Mouse (Mus musculus) Muller cell, postnatal 12 days (primary cell): ENCODE data around the gene Npas3.

Experiments used
- DNase-seq: peaks from one replicate; pipeline ENCODE4 v3.0.0-alpha.2; 2015; ENCODE audit errors: inconsistent ontology term

Npas3 gene

DNA sequence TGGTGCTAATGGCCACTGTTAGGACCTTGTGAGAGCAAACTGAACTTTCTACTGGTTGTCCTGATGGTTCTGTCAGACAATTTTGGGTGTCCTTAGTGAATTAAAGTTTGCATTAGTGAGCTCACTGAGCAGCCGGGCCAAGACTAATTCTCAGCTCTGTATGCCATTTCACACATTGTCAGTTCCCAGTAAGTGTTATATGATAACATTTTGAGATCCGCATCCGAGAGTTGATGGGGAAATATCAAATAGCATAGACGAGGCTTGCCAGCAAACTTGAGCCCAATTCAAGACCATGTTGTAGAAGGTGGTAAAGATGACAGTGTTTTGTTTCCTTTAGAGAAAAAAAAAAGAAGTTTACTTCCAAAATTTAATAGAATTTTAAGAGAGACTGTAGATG, 445.9 kb downstream of the Npas3 start:
- no peak for DNase-seq

DNA sequence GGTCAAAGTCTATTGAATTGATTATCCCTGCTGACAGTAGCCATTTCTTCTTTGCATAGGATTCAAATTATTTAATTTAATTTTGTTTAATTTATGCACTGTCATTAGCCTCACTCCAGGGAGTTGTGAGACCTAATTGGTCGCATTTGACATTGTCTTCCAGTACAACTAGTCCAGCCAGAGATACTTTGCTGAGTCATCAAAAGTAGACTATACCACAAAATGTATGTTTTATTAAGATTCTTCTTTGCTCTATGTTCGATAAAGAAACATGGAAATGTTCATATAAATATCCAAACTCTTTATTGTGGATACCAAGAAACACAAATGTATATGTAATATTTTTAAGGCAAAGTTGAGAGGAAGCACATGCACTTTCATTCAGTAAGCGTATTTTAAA, 446.8 kb downstream of the Npas3 start:
- no peak for DNase-seq

GRCm38 (mm10) chr12:53697645-53698044, 449.2 kb downstream of the Npas3 start:
- DNase-seq: peak; percentile 77

GRCm38 (mm10) chr12:53698483-53699227, 450.2 kb downstream of the Npas3 start:
- DNase-seq: no peak

DNA sequence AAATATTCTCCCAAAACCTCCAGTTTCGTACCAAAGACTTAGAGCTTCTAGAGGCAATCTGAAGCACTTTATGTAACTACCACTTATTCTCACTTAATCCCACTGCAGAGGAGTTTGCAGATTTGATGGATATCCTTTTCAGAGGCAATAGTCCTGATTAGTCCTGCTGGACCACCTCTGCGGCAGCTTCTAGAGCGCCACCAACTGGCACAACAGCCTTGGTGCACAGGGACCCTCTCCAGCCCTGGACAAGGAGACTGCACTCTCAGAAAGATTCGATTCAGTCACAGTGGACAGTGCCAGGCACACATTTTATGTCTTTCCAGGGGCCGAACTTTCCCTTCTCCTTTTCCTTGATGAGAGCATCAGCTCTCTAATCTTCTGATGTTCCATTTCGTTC, 471.4 kb downstream of the Npas3 start:
- no peak for DNase-seq

GRCm38 (mm10) chr12:53722156-53722555, 473.7 kb downstream of the Npas3 start:
- DNase-seq: no peak

GRCm38 (mm10) chr12:53722718-53723698, 474.5 kb downstream of the Npas3 start:
- no peak for DNase-seq

- no peak for DNase-seq
Observed at GRCm38 (mm10) chr12:53729275-53729674, 480.8 kb downstream of the Npas3 start.

DNA sequence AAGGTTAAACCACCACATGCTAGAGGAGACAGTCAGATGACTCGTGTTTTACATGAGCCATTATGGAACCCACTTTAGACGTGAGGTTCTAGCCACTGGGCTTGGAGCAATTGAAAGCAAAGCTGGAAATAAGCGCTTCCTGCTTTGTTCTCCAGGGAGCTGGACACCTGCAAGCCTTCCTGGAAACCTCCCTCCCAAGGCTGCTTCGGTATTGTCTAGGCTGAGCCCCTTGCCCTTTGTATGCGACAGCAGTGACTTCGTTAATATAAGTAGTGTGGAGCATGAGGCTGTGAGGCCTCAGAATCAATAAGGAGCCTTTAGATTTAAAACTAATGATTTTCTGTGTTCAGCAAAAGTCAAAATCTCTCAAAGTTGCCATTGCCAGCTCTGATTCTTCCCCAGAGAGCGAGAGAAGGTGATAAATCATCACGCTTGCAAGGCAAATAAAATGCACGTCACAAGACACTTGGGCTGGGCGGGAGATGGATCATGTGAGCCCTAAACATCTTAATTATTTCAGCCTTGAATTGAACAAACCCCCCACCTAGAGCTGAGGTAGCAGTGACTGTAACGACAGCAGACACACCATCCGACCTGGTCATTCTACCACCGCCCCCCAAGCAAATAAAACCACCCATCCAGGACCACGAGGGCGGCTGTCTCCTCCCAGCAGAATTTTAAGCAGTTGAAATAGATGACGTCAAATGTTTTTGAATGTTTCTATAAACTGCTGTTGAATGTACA, 490.2 kb downstream of the Npas3 start:
- no peak for DNase-seq

DNA sequence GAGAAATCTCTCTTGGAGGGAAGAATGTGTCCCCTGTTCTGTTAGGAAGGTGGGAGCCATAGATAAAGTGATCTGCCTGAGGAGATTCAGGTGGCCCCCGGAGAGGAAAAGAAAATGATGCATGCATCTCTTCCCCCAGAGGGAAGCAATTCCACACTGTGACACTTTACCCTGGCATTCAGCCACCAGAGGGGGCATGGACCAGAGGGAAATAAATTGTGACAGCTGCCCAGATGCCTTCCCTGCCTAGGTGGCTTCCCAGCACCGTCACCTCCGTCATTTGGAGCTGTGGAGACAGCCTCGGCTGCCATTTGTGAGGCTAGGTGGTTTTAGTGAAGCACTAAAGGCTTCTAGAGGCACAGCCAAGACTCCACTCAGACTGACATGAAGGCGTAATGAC, 498.2 kb downstream of the Npas3 start:
- DNase-seq: no peak

- peak; percentile 61 for DNase-seq
Observed at GRCm38 (mm10) chr12:53749375-53749774, 500.9 kb downstream of the Npas3 start.

DNA sequence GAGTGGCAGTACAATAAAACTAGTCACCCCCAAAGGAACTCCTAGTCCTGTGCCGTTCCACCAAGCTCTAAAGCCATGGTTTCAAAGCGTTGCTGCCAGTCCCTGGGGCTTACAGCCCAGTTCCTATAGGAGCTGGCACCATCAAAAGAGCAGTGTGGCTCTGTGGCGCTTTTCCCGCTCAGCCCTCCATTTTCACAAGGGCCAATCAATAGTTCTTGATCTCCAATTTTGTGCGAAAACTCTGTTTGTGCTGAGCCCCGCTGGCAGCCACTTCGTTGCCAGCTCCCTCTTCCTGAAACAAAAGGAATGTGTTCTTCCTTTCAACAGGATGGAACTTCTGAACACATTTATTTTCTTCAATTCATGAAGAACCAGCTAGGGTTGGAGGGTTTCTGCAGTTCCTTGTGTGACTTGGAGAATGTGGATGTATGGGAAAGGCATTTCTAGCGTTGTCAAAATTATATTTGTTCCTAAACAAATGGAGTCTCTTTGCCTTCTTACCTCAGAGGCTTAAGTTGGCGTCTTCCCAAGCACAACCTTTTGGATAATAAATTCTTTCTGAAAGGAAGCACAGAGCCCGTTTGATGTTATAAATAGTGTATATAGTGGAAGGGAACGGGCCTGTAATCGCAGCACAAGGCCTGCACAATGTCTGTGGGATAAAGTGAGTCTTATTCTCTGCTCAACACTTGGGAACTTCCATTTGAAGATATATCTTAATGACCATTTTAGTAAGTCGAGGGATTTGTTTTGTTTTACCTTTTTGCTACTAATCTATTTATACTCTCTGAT, 504.0 kb downstream of the Npas3 start:
- DNase-seq: peak; percentile 19

DNA sequence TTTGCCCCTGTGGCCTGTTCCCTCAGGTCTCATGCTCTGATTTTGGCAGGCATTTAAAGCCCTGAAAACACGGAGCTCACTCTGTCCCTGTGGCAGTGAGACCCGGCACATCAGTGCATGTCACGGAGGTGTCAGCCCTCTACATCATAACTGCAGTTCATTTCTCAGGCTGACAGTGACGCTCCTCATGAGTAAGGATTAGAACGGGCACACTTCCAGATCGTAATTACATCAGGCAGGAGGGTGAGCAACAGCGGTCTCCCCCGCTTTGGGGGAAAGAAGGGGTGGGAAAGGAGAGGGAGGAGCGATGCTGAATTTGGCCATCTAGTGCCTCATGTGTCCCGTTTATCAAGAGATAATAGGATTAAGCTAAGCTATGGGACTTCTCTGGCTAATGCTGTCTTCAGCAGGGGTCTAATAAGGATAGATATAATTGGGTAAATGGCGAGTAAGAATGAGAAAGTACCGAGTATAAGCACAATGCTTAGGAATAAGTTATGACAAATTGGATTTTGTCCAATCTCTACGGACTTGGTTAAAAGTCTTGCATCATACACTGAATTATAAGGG, 505.0 kb downstream of the Npas3 start:
- DNase-seq: peak; percentile 77

DNA sequence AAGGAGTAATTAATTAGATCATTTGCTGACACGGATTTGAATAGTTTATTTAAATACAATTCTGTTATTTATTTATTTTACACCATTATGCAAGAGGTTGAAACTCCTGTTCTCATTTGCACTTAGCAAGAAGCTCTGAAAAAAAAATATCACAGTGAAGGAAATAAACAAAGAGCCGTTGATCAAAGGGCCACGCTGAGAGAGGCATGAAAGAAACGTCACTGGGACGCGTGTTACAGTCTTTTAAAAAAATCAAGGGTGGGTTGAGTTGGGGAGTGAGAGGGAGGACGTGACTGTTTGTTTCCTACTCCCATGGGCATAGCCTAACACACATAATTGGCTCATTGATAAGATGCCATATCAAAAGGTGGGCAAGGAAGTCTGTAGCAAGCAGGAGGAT, 505.8 kb downstream of the Npas3 start:
- no peak for DNase-seq

DNA sequence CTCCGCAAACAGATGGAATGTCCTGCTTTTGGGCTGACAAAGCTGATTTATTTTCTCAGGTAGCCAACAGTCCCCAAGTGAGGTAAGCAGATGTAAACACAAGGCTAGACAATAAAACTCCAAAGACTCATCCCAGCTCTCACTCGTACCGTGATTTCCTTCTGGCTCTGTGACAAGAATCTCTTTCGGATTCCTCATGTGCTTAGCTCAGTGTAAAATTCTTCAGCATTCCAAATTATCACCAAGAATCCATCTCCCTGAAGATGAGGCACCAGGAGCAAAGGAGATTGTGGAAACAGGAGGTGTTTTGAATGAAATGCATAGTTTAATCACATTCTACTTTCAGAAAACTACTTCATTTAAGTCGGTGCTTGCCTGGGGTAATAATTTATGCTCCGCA, 509.2 kb downstream of the Npas3 start:
- peak; percentile 62 for DNase-seq

GRCm38 (mm10) chr12:53758356-53758755, 509.9 kb downstream of the Npas3 start:
- DNase-seq: no peak

GRCm38 (mm10) chr12:53764143-53764542, 515.7 kb downstream of the Npas3 start:
- no peak for DNase-seq

DNA sequence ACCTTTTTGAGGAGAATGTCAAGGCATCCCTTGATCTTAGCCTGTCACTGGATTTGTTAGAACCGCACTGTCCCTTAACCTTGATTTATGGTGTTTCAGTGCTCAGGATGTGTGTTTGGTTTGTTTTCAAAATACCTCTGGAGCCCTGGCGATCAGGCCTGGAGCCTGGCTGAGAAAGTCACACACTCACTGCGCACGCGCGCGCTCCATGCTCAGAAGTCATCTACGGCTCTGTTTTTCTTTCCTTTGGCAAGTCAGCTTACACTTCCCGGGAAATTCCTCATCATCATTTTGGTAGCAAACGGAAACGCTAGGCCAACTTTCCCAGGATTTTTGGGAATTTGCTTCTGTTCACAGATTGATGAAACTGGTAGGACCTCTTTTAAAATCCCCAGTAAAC, 519.9 kb downstream of the Npas3 start:
- DNase-seq: no peak

DNA sequence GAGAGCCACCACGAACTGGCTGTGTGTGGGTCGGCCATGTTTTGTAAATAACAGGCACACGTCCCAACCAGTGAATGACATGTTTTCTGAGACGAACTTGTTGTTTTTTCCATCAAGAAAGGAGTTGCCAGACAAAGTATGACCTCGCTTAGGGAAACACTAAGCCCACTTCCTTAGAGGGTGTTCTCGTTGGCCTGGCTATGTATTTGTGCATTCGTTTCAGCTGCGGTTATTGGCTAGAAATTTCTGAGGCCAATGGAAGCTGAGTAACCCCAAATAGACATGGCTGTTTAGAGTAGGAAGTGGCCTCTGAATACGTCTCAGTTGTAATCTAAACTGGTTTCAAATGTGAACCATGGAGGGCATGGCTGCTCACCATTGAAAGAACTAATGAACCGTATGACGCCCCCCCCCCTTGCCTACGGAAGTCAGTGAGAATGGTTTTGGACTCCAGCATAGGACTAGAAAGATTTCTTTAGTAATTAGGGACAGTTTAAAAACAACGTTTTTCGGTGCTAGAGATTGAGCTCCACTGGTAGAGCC, 523.0 kb downstream of the Npas3 start:
- no peak for DNase-seq

- DNase-seq: peak; percentile 24
Observed at GRCm38 (mm10) chr12:53781850-53782552, 533.5 kb downstream of the Npas3 start.
